Mouse (Mus musculus) MEL (cell line): ENCODE results near the gene Aff1. TPM values are rescaled to one million over a fixed set of nuclear protein-coding genes. Genes with fewer than 3 reads are reported as not detected.

Source experiments
- DNase-seq: peaks from one replicate; pipeline ENCODE4 v3.0.0; 2011; ENCODE audit warnings: low read depth, low spot score
- H3K27ac ChIP-seq: 2 replicates; pipeline ENCODE4 v1.5.1; 2012; ENCODE audit warnings: low read depth, mild to moderate bottlenecking, control low read depth, low read length, moderate library complexity; ENCODE audit not compliant: control insufficient read depth
- H3K27me3 ChIP-seq, 2 experiments: fragments of 150-350 bp in 1 of 2; sonication (generic) in 1 of 2; 2 replicates each; pipeline ENCODE4 v1.6.1; 2012; ENCODE audit warnings: low read length in 2 of 2, mild to moderate bottlenecking in 2 of 2, improper control_type of control experiment in 1 of 2, moderate library complexity in 1 of 2; ENCODE audit not compliant: insufficient read depth in 2 of 2, control insufficient read depth in 1 of 2
- H3K36me3 ChIP-seq, 2 experiments: 2 replicates each; pipeline ENCODE4 v1.6.1; 2012 to 2014; ENCODE audit warnings: low read length in 2 of 2, improper control_type of control experiment in 1 of 2, inconsistent platforms in 1 of 2, mild to moderate bottlenecking in 1 of 2; ENCODE audit not compliant: insufficient read depth in 2 of 2, control insufficient read depth in 1 of 2
- H3K4me1 ChIP-seq, 2 experiments: fragments of 150-350 bp in 1 of 2; sonication (generic) in 1 of 2; 2 replicates each; pipeline ENCODE4 v1.6.1; 2012; ENCODE audit warnings: low read length in 2 of 2, improper control_type of control experiment in 1 of 2, mild to moderate bottlenecking in 1 of 2; ENCODE audit not compliant: insufficient read depth in 2 of 2, control insufficient read depth in 1 of 2
- H3K4me3 ChIP-seq, 2 experiments: fragments of 150-350 bp in 1 of 2; sonication (generic) in 1 of 2; 2 replicates each; pipeline ENCODE4 v1.5.1; 2012; ENCODE audit warnings: low read depth in 2 of 2, low read length in 2 of 2, mild to moderate bottlenecking in 2 of 2, moderate library complexity in 2 of 2, control low read depth in 1 of 2, improper control_type of control experiment in 1 of 2; ENCODE audit not compliant: control insufficient read depth in 1 of 2, insufficient read depth in 1 of 2
- H3K79me2 ChIP-seq: 2 replicates; pipeline ENCODE4 v1.6.1; 2012; ENCODE audit warnings: mild to moderate bottlenecking, low read length, moderate library complexity; ENCODE audit not compliant: control insufficient read depth, poor library complexity, insufficient read depth
- H3K9ac ChIP-seq: 2 replicates; pipeline ENCODE4 v1.6.1; 2012; ENCODE audit warnings: low read depth, mild to moderate bottlenecking, control low read depth, low read length, moderate library complexity; ENCODE audit not compliant: control insufficient read depth, poor library complexity, severe bottlenecking
- H3K9me3 ChIP-seq: fragments of 150-350 bp; sonication (generic); replicated peaks from 2 replicates; pipeline ENCODE4 v1.6.1; 2012; ENCODE audit warnings: mild to moderate bottlenecking, low read length, improper control_type of control experiment, moderate library complexity; ENCODE audit not compliant: insufficient read depth
- CHD1 ChIP-seq: IDR thresholded peaks from 2 replicates; pipeline ENCODE4 v1.6.1; 2012; ENCODE audit warnings: low read depth, mild to moderate bottlenecking, inconsistent platforms, low read length, improper control_type of control experiment
- EP300 ChIP-seq, 2 experiments: IDR thresholded peaks; 2 replicates each; pipeline ENCODE4 v1.6.1; 2011; ENCODE audit warnings: improper control_type of control experiment in 2 of 2, low read length in 2 of 2, low read depth in 1 of 2, mild to moderate bottlenecking in 1 of 2
- ETS1 ChIP-seq: IDR thresholded peaks from 2 replicates; pipeline ENCODE4 v1.6.1; 2012; ENCODE audit warnings: low read depth, mild to moderate bottlenecking, inconsistent platforms, low read length, improper control_type of control experiment, moderate library complexity
- GATA1 ChIP-seq: IDR thresholded peaks from 2 replicates; pipeline ENCODE4 v1.6.1; 2011; ENCODE audit warnings: low read depth, low read length, improper control_type of control experiment
- JUND ChIP-seq: IDR thresholded peaks from 2 replicates; pipeline ENCODE4 v1.6.1; 2011; ENCODE audit warnings: low read depth, mild to moderate bottlenecking, improper control_type of control experiment, low read length
- MAZ ChIP-seq: IDR thresholded peaks from 2 replicates; pipeline ENCODE4 v1.6.1; 2012; ENCODE audit warnings: low read depth, mild to moderate bottlenecking, inconsistent platforms, low read length, improper control_type of control experiment
- MYC ChIP-seq: IDR thresholded peaks from 2 replicates; pipeline ENCODE4 v1.6.1; 2011; ENCODE audit warnings: low read depth, mild to moderate bottlenecking, low read length, improper control_type of control experiment, moderate library complexity
- NELFE ChIP-seq: IDR thresholded peaks from 2 replicates; pipeline ENCODE4 v1.6.1; 2011; ENCODE audit warnings: low read depth, low read length, improper control_type of control experiment
- NRF1 ChIP-seq: IDR thresholded peaks from 2 replicates; pipeline ENCODE4 v1.6.1; 2014; ENCODE audit warnings: low read depth, mild to moderate bottlenecking, inconsistent platforms, low read length, improper control_type of control experiment, moderate library complexity; ENCODE audit not compliant: poor library complexity, insufficient read depth, severe bottlenecking
- POLR2A ChIP-seq, 2 experiments: IDR thresholded peaks; 2 replicates each; pipeline ENCODE4 v1.6.1; 2011 to 2012; ENCODE audit warnings: low read length in 2 of 2, mild to moderate bottlenecking in 2 of 2, control low read depth in 1 of 2, improper control_type of control experiment in 1 of 2, low read depth in 1 of 2, moderate library complexity in 1 of 2; ENCODE audit not compliant: control insufficient read depth in 1 of 2, insufficient read depth in 1 of 2, poor library complexity in 1 of 2
- POLR2AphosphoS2 ChIP-seq: IDR thresholded peaks from 2 replicates; pipeline ENCODE4 v1.6.1; 2011; ENCODE audit warnings: low read length, improper control_type of control experiment
- POLR2AphosphoS5 ChIP-seq: IDR thresholded peaks from 2 replicates; pipeline ENCODE4 v1.6.1; 2012; ENCODE audit warnings: low read depth, borderline replicate concordance, mild to moderate bottlenecking, inconsistent platforms, low read length, moderate library complexity, mixed read lengths
- SIN3A ChIP-seq: IDR thresholded peaks from 2 replicates; pipeline ENCODE4 v1.6.1; 2012; ENCODE audit warnings: low read length, improper control_type of control experiment, inconsistent platforms
- SMC3 ChIP-seq: IDR thresholded peaks from 2 replicates; pipeline ENCODE4 v1.6.1; 2011; ENCODE audit warnings: low read depth, low read length, improper control_type of control experiment
- TCF12 ChIP-seq: IDR thresholded peaks from 2 replicates; pipeline ENCODE4 v1.6.1; 2014; ENCODE audit warnings: low read depth, mild to moderate bottlenecking, inconsistent platforms, low read length, improper control_type of control experiment, moderate library complexity
- UBTF ChIP-seq: IDR thresholded peaks from 2 replicates; pipeline ENCODE4 v1.6.1; 2012; ENCODE audit warnings: low read depth, mild to moderate bottlenecking, inconsistent platforms, low read length, improper control_type of control experiment, moderate library complexity, borderline replicate concordance; ENCODE audit not compliant: insufficient read depth
- USF1 ChIP-seq: IDR thresholded peaks from 2 replicates; pipeline ENCODE4 v1.6.1; 2014; ENCODE audit warnings: low read depth, mild to moderate bottlenecking, inconsistent platforms, low read length, improper control_type of control experiment, moderate library complexity
- USF2 ChIP-seq, 2 experiments: IDR thresholded peaks; 2 replicates each; pipeline ENCODE4 v1.6.1; 2011 to 2012; ENCODE audit warnings: improper control_type of control experiment in 2 of 2, low read length in 2 of 2, borderline replicate concordance in 1 of 2, inconsistent platforms in 1 of 2, low read depth in 1 of 2, mild to moderate bottlenecking in 1 of 2; ENCODE audit not compliant: insufficient read depth in 1 of 2
- ZC3H11A ChIP-seq: IDR thresholded peaks from 2 replicates; pipeline ENCODE4 v1.6.1; 2012; ENCODE audit warnings: low read depth, mild to moderate bottlenecking, inconsistent platforms, low read length, improper control_type of control experiment
- ZKSCAN1 ChIP-seq: IDR thresholded peaks from 2 replicates; pipeline ENCODE4 v1.6.1; 2012; ENCODE audit warnings: low read depth, mild to moderate bottlenecking, inconsistent platforms, low read length, improper control_type of control experiment, moderate library complexity
- ZMIZ1 ChIP-seq: IDR thresholded peaks from 2 replicates; pipeline ENCODE4 v1.6.1; 2012; ENCODE audit warnings: low read depth, mild to moderate bottlenecking, inconsistent platforms, low read length, improper control_type of control experiment, moderate library complexity
- polyA plus RNA-seq, 2 experiments: library from polyadenylated mRNA; stranded (reverse) in 1 of 2; unstranded in 1 of 2; fragments of >175 nt in 1 of 2; fragments of >200 nt in 1 of 2; gene quantifications; 2 replicates each; pipeline versions ENCODE4 v1.2.1 to v1.2.4; 2012; ENCODE audit warnings: low replicate concordance in 2 of 2, low read depth in 1 of 2; ENCODE audit not compliant: insufficient read length in 2 of 2, insufficient read depth in 1 of 2, missing spikeins in 1 of 2
- total RNA-seq: library from RNA; depleted of rRNA; stranded (reverse); fragments of 300-350 nt; gene quantifications from 2 replicates; pipeline ENCODE4 v1.2.3, GENCODE M21; 2012

Gene Aff1
- total and polyA plus RNA-seq, 3 experiments, result 5.4 to 13.4 TPM; not detected in 1

DNA sequence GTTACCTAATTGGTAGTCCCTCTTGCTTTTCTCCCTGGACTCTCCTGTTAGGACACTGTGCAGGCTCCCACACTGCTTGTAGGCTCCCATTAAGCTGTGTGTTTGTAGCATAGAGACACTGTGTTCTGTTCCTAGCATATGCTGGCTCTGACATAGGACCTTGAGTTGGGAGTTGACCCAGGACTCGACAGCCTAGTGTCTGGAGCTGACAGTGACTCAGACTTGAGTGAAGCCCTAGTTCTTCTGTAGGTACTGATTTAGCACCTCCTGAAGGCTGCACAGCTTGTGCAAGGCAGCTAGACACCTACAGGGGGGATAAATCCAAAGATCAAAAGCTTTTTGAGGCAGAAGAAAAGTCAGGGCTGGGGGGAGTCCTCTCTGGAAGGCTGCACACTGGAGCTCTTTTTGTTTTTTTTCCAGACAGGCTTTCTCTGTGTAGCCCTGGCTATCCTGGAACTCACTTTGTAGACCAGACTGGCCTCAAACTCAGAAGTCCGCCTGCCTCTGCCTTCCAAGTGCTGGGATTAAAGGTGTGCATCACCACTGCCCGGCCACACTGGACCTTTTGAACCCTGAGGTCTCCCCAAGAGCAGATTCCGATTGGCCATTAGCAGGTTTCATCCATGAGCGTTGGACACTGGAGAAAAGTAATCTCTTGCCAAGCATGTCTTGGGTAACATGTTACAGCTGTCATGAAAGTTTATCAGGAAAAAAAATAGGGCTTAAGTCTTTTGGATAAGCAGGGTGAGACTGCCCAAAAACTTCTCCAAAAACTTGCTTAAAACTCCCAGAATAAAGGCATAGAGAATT is 48.1 kb downstream of the Aff1 start:
- peaks cover 0 to 40% of the 10 kb centered on the region in 2 experiments; a peak in 2 of 4 replicates for H3K36me3 ChIP-seq
- H3K27ac ChIP-seq, result no peak overlapping the region
- H3K9me3 ChIP-seq, result no peaks in the 10 kb centered on the region
- no peaks in the 10 kb centered on the region for H3K27me3 ChIP-seq
- H3K79me2 ChIP-seq, result no peaks in the 10 kb centered on the region
- no peak for DNase-seq
- H3K9ac ChIP-seq, result no peak overlapping the region
- no peak for TF ChIP-seq POLR2A (IDR thresholded peaks at IDR 0.05; ENCODE audit: control insufficient read depth in 1 of 2, insufficient read depth in 1 of 2, low read depth in 1 of 2, low read length in 2 of 2, poor library complexity in 1 of 2)
- no peak for TF ChIP-seq EP300 (IDR thresholded peaks at IDR 0.05; ENCODE audit: low read depth in 1 of 2, low read length in 2 of 2)
- no peak for TF ChIP-seq ZC3H11A
- TF ChIP-seq ETS1, result no peak
- no peak for TF ChIP-seq NRF1
- TF ChIP-seq NELFE, result no peak
- TF ChIP-seq POLR2AphosphoS5, result no peak
- no peak for TF ChIP-seq TCF12
- no peak for TF ChIP-seq UBTF
- no peak for TF ChIP-seq GATA1
- TF ChIP-seq ZMIZ1, result no peak
- TF ChIP-seq USF1, result no peak
- TF ChIP-seq POLR2AphosphoS2, result no peak
- no peak for TF ChIP-seq MAZ
- TF ChIP-seq JUND, result no peak
- no peak for TF ChIP-seq MYC
- no peak for TF ChIP-seq CHD1
- no peak for TF ChIP-seq SMC3
- TF ChIP-seq USF2 (IDR thresholded peaks at IDR 0.05; ENCODE audit: borderline replicate concordance in 1 of 2, insufficient read depth in 1 of 2, low read depth in 1 of 2, low read length in 2 of 2), result no peak
- peaks cover 2 to 36% of the 10 kb centered on the region in 2 experiments for H3K4me1 ChIP-seq
- no peak overlapping the region for H3K4me3 ChIP-seq

DNA sequence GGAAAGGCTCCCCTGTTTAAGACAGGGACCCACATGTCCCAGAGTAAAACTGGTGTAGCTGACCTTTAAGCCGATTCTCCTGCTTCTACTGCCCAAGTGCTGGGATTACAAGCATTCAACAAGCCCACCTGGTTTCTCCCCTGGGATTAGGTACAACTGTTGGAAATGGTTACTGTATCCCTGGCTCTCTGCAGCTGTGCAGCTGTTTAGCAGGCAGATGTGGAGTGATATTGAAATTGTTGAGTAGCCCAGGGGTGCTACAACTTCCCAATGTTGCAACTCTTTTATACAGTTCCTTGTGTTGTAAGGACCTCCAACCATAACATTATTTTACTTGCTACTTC is 48.7 kb downstream of the Aff1 start:
- Histone ChIP-seq H3K9ac (no peak overlapping the region), H3K4me3 (no peak overlapping the region), H3K27me3 (no peaks in the 10 kb centered on the region)

More for the DNA sequence above, 48.7 kb downstream of the Aff1 start:
- H3K27ac ChIP-seq, result no peak overlapping the region
- H3K9me3 ChIP-seq, result no peaks in the 10 kb centered on the region
- no peak for TF ChIP-seq UBTF
- no peak for TF ChIP-seq POLR2AphosphoS2
- no peak for TF ChIP-seq ZKSCAN1
- TF ChIP-seq SIN3A, result no peak
- TF ChIP-seq ETS1, result no peak
- peaks cover 0 to 38% of the 10 kb centered on the region in 2 experiments; a peak in 2 of 4 replicates for H3K36me3 ChIP-seq
- H3K79me2 ChIP-seq, result no peaks in the 10 kb centered on the region
- DNase-seq, result no peak
- H3K4me1 ChIP-seq, result peaks cover 2 to 36% of the 10 kb centered on the region in 2 experiments
